Mouse (Mus musculus): ENCODE data around the gene Nid2.
A peak's percentile ranks its signal among the peaks of the same experiment; 100 is the strongest.

Gene Nid2

DNA sequence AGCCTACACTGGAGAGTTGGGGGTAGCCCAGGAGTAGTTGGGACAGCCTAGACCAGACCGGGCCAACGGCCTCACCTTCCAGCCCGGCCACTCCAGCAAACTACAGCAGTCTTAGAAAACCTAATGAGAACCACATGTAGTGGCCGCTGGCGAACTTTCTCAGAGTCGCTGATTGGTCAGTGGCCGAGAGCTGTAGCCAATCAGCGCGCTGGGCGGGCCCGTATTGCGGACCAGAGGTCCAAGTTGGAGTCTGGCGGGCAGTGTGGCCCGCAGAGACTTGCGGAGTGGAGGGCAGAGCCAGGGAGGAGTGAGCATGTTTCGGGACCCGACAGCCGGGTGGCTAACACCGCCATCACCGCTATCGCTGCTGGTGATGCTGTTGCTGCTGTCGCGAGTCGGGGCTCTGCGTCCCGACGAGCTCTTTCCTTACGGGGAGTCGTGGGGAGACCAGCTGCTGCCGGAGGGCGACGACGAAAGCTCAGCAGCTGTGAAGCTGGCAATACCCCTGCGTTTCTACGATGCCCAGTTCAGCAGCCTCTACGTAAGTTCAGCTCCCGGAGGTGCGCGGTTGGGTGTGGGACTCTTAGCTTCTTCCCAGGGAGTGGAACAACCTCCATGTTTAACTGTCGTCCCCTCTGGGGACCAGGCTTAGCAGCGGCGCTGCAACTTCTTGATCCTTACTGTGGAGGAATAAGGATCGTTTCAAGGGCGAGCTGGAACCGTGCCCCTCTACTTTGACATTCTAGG, at the start of gene Nid2:
TSS of gene Nid2 (plus strand) at position 241 of the 747 bp plus-strand sequence.
- peak; percentile 93 for DNase-seq

DNA sequence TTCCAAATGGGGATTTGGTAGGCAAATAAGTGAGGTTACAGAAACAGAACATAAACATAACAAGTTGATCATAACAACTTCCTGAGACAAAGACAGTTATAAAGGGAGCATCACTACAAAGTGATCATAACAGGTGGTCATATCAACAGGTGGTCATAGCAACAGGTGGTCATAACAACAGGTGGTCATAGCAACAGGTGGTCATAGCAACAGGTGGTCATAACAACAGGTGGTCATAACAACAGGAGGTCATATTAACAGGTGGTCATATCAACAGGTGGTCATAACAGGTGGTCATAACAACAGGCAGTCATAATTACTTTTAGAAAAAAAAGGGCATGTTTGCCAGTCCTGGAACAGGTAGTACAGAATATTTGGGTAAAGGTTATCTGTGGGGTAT, 49.5 kb upstream of the Nid2 start:
- no peak for DNase-seq

DNA sequence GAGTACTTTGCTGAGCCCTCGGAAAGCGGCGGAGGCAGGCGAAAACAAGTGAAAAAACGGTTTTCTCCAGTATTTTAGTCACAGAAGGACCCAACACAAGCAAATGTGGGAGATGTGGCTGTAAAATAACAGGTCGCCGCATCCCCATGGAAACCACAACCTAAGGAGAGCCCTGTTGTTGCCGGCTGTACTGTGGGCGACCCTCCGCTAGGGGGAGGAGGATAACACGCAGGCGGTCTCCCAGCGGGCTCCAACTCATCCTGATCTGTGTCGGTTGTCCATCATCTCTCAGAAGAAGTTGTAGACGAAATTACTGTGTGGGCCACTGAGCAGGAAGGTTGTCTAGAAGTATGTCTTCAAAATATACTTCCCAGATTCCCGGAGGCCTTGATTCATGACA, 45.4 kb upstream of the Nid2 start:
- peak; percentile 87 for DNase-seq

DNA sequence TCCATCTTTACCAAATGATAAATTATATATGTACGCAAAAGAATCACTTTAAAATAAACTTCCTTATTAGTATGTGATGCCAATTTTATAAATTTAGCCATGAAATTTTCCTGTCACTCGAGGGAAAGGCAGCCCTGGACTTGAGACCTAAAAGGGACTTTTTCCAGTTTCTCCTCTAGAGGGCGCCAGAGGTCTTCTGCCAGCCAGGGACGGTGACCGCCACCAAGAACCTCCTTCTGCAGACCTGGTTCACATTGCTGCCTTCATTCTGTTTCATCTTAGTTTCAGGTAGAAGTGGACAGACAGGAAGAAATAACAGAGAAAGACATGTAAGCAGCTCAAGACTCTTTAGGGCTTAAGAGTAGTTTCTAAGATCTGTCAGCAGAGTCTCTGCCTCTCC, 44.6 kb upstream of the Nid2 start:
- peak; percentile 85 for DNase-seq

DNA sequence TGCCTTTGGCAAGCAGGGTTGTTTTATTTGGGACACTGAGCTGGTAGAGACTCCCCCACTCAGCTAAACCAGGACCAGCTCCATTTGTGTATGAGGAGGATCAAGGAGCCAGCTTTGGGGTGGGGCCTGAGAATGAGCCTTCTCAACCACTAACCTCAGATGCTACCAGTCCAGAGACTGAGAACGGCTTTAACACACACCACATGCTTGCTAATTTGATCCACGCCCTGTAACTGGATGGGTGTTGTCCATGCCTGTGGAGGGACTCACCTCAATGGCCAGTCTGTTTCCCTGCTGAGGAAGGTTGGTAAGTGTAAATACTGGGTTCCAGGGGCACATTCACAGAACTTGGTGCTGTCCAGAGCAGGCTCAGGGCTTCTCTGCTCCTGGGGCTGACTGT, 44.1 kb upstream of the Nid2 start:
- DNase-seq = no peak

DNA sequence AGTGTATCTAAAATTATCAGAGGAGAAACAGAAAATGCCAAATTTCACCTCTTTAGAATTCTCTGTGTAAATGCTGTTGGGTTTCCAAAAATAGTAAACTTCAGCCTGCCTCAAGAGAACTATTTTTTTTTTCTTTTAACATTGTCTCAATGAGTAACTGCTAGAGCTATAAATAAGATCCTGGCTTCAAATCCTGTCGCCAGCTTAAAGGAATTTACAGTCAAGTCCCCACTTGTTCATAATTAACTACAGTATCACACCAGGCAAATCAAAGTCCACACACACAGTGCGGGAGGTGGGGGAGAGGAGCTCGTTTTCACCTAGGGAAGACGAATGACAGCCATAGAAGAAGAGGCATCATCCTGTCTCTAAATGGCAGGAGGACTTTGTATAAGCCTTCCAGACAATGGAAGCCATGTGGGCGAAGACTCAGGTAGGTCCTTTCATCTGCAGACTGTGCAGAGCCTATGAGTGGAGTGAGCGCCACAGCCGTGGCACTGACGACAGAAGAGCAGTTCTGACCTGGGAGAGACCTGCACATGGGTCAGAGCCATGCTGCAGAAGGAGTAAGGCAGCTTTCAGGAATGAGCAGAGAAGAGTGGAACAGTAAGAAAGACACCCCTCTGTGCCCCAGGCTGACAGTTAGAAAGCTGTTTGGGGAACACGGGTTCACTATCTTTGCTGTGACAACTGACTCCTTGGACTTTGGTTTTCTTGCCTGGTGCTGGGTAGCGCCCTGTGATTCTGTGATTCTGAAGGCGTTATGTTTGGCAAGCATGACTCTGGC, 43.2 kb upstream of the Nid2 start:
- no peak for DNase-seq

DNA sequence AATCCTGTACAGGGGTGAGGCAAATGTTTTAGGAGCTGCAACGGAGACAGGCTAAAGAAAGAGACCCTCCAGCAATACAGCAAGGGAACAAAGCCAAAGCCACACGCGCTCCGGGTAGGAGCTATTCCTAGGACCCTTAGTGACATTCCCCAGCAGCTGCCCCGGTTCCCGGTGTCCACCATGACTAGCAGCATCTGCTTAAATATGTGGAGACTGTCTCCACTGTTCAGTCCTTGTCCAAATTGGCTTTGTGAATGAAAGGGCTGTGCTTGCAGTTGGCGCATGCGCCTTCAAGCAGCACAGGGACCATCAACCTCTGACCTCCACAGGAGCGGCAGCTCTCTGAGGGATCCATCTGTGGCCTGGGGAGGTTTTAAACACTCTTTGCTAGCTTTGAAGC, 41.9 kb upstream of the Nid2 start:
- no peak for DNase-seq

DNA sequence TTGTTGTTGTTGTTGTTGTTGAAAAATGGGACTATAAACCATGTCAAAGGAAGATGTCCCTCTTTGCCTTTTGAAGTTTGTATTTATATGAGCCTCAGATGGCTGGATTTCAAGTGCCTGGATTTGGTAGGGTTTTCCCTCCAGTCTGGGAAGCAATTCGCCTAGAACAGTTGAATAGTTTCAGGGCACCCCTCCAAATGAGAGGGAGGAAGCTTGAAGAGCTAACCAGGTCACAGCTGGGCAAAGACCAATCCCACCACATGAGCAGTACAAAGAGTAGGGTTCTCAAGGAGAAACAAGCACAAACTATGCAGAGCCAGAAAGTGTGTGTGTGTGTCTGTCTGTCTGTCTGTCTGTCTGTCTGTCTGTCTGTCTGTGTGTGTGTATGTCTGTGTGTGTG, 39.3 kb upstream of the Nid2 start:
- peak; percentile 24 for DNase-seq

DNA sequence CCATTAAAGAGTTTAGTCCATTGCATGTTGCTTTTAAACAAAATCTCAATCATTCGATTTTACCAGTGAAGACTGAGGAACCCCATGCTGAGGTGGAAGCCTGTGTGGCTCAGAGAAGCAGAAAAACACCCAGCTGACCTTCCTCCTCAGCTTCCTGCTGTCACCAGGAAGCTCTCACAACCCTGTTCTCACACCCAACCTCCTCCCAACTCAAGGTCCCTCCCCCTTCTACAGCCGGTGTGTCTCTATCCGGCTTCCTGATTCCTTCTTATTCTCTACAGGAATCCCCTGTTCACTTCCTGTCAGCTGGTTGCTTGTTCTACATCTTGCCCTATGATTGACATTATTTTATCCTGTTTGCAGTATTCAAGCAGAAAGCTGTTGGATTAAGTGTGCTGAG, 38.0 kb upstream of the Nid2 start:
- DNase-seq = peak; percentile 32

DNA sequence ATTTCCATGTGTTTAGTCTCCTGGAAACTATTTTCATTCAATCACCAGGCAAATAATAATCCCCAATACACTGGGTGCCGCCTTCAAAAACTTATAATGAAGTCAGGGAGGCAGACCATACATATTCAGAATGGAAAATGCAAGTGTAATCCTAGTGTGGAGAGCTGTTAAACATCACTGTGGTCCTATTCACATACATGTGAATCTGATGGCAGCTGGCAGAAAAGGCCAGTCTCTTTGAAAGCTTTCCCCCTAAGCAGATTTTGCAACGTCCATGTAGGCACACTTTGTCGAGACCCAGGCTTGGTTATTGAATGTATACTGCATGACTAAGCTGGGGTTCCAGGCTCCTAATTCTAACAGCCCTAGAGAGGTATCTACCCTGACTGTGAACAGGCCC, 32.0 kb upstream of the Nid2 start:
- no peak for DNase-seq

DNA sequence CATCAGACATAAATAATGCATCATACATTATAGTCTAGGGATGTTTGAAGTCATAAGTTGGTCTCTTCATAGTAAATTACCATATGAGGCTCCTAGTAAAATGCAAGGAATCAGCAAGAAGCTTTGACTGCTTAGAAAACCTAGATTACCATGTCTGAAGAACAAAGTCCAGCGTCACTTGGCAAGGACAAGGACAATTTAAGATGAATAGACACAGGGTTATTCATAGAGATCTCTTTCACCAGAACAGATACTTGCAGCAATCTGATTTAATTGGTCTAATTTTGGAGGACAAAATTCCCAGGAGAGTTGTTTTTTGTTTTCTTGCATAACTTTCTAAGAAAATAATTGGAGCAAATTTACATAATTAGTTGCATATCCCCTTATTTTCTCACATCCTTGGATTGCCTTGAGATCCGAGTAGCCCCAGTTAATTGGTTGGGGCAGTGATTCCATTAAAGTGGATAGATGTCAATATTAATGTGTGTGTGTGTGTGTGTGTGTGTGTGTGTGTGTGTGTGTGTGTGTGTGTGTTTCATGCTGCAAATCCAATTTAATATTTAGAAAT, 30.9 kb upstream of the Nid2 start:
- no peak for DNase-seq

DNA sequence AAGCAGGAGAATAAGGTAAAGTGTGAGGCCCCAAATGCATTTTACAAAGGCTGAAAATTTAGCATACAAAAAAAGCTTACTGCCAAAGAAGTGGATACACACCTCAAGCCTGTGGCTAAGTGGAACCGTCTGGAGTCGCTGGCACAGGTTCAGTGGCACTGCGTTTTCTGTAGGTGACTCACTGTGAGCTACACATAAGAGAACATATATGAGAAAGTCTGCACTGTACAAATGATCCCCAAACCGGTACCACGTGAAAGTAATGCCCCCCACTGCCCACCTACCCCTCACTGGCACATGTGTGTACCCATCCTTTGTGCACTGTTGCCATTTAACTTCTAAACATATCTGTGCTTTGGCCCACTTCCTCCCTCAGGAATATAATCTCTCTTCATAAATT, 22.8 kb upstream of the Nid2 start:
- DNase-seq = no peak

DNA sequence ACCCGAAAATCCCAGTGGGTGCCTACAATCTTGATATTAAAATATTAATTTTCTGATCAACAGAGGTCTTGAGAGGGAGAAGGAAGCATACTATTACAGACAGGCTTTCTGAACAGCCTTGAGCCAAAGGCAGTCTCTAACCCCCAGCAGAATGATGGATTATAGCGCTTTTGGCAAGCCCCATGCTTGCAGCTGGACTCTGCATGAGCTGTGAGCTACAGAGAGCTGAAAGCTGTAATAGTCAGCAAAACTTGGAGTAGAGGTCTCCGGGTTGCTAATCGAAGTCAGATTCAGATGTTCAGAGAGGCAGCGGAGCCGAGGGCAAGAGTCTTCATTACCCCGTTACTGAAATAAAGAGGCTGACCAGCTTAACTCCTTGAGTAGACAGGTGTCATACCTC, 22.3 kb upstream of the Nid2 start:
- DNase-seq = peak; percentile 74

DNA sequence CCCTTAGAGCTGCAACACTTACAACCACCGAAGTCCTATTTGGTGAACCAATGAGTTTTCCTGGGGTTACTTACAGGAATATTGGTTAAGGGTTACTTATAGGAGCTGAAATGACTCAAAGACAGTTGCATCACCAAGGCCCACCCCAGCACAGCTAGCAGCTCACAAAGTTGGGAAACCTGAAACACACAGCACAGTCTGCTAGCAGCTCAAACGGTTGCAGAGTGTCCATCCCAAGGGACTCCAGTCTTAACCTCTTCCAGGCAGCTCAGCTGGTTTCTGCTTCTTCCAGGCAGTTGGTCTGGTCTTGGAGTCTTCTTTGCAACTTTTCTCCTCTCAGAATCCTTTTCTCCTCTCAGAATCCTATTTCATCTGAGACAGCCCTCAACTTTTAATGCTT, 19.0 kb upstream of the Nid2 start:
- DNase-seq = no peak

DNA sequence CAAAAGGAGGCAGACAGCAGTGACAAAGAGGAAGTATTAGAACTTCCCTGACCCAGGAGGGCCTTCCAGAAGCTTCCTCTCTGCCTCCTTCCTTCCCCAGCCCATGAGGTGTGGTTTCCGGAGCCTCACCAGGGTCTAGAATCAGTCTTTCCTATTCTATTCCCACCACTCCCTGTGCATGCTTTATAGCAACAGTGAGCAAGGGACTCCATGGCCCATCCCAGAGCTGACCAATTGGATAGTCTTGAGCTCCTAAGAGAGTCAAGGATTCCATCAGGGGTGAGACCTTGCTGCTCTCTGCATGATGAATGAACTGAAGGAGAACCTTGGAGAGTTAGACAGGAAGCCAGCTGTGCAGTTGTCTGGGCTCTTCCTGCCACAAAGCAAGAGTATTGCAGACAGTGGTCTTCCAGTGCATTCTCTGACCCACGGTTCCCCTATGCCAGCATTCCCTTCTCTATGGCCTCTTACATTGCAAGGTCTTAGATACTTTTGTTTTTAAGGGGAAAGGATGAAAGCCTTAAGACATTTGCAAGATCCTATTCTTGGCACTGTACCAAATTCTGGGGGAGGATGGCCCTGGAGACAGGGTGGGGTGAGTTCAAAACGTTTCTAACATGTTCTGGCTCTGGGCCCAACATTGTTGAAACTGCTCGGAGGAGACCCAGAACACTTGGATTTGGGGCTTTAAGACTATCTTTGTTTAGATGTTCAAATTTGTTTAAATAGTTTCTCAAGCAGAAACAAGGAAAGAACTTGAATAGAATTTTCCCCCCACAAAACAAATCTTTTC, 17.4 kb upstream of the Nid2 start:
- DNase-seq = peak; percentile 74

DNA sequence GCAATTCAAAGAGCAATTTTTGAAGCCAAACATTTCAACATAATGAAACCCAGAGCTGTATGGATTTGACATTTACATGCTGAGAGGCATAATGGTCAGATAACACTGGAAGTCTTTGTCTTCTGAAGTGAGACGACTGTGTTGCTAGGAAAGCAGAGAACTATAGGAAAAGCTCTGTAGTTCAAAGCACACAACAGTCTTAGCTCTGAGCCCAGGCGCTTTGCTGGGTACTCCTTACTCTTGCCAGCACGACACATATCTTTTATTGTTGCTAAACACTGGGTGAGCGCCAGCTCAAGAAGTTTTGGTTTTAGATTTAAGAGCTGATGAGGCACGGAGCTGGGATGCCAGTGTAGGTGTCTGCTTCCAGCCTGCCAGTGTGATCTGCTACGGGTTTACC, 15.8 kb upstream of the Nid2 start:
- no peak for DNase-seq

DNA sequence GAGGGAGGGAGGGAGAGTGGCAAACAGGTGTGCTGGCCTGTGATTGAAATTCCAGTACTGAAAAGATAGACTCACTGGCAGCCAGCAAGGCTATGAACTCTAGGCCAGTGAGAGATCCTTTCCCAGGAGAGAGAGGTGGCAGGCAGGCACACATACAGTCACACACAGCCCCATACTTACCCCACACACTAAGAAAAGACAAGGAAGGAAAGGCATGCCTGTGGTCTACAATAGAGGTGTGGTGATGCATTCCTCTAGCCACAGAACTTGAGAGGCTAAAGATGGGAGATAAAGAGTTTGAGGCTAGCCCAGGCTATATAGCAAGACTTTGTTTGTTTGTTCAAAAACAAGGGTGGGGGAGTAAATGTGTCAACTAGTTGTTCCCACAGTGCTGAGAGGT, 13.5 kb upstream of the Nid2 start:
- no peak for DNase-seq

DNA sequence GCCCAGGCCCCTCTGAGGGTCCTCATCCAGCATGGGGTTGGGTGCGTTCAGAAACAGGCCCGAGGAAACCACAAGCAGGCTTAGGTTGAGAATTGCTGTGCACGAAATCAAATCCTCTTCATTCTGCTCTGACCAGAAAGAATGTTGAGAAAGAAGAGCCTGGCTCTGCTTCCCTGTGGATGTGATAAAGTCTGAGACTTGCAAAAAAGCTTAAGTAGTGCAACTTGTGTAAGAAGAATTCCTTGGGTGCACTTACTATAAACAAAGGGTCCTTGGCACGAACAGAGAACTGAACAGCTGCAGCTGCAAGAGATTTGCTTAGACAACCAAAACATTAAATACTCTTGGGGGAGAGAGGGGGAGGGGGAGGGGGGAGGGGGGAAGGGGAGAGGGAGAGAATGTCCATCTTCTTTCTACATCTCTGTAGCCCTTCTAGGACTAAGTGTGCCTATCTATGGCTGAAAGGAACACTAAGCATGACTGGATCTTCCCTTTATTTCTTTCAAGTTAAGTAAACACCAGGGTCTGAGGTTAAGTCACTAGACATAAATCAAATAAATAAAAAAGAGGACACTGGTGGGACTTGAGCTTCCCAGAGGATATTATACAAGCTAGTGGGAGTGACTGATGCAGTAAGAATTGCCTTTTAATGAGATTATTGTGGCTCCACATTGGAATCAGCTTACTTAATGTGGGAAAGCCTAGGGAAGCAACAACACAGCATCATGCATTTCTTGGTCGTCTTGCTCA, 12.8 kb upstream of the Nid2 start:
- peak; percentile 62 for DNase-seq

DNA sequence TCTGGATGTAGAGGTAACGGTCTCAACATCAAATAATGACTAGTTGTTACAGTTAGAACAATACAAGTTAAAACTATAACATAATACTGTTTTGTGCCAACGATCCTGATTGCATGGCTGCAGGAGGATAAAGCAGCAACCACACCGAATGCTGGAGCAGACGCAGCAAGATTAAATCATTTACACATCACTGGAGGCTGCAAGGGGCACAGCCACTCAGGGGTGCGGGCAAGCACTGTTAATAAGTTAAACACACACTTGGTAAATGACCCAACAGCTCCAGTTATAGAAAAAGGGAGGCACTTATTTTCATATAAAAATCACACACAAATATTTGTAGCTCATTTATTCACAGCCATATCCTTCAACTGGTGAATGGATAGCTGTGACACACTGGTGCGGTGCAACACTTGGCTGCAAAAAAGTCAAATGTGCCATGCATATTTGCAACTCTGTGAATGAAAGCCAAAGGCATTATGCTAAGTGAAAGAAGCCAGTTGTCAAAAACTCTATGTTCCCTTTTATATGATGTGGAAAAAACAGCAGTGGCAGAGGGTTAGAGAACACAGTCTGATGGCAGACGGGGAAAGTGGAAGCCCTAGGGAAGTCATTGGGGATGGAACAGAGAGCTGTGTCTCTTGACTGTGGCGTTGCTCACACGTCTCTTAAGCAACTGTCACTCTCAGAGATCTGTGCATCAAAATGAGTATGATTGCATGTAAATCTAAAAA, 11.5 kb upstream of the Nid2 start:
- DNase-seq = no peak

DNA sequence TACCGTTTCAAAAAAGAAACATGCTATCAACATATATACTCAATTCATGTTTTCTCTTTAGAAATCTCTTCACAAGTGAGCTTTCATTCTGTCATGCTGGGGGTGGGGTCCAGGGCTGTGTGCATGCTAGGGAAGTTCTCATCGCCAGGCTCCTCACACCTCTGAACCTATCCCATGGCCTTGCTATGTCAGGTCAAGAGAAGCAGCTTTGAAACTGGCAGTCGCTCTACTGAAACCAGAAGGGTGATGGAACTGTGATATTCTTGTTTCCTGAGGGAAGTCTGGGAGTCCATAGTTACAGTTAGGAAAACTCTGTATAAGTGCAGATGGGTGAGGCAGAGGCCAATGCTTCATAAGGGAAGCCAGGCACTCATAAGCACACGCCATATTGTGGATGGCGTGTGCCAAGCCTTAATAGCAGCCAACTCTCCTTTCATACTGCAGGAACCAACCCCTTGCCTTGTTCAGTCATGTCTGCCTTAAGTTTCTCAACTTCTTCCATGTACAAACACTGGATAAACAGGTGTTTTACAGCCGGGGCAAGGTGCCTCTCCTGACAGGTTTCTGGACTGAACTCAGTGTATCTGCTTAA, 10.8 kb upstream of the Nid2 start:
- no peak for DNase-seq

DNA sequence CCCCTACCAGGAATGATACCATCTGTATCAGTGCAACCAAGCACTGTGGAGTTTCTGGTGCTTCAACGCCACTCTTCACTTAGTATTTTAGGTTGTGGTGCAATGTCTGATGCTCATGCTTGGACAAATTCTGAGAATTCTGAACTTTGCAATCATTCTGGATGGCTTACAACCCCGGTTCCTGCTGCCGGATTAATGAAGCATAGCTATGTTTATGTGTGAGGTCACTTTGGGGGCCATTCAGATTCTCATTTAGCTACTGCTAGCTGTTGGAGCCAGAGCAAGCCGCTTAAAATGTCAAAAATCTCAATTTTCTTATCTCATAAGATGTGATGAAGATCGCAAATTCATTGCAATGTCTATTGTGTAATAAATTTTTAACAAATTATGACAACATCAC, 6.2 kb upstream of the Nid2 start:
- peak; percentile 42 for DNase-seq

DNA sequence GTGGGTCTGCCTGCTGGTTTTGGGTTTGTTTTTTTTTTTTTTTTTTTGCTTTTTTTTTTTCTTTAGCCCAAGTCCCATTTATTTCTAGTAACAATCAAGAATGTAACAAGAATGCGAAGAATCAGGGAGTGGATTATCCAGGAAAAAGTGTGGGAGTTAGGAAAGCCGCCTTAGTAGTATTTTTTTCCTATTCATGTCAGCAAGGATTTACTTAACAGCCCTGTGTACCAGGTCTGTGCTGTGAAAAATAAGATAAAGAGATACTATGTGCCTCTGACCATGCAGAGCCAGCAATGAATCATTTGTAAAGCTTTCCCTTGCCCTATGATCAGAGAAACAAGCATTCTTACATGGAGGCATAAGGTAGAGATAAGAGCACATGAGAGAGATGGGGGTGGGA, 4.8 kb upstream of the Nid2 start:
- no peak for DNase-seq

Measured in lung, postnatal 10 days (tissue).